Mouse (Mus musculus) liver, embryonic 12.5 days (tissue): Measurements from ENCODE around the gene D6Ertd527e. TPM values are rescaled to one million over a fixed set of nuclear protein-coding genes. Genes with fewer than 3 reads are reported as not detected.

Experiments used
- ATAC-seq: fragments of 200-750 bp; cut with Nextera tagmentation; 2 replicates; pipeline ENCODE4 v1.8.0; 2017; ENCODE audit warnings: moderate number of reproducible peaks, mild to moderate bottlenecking, moderate library complexity
- H3K27ac ChIP-seq: fragments of 300-500 bp; sonication (generic); 2 replicates; pipeline ENCODE4 v1.5.1; 2016; ENCODE audit warnings: mild to moderate bottlenecking
- H3K27me3 ChIP-seq: fragments of 300-500 bp; sonication (generic); replicated peaks from 2 replicates; pipeline ENCODE4 v1.6.1; 2016; ENCODE audit warnings: mild to moderate bottlenecking, moderate library complexity
- H3K36me3 ChIP-seq: fragments of 300-500 bp; sonication (generic); 2 replicates; pipeline ENCODE4 v1.6.1; 2016; ENCODE audit warnings: mild to moderate bottlenecking, moderate library complexity
- H3K4me1 ChIP-seq: fragments of 300-500 bp; sonication (generic); 2 replicates; pipeline ENCODE4 v1.6.1; 2016
- H3K4me2 ChIP-seq: fragments of 300-500 bp; sonication (generic); 2 replicates; pipeline ENCODE4 v1.6.1; 2016; ENCODE audit warnings: mild to moderate bottlenecking, moderate library complexity
- H3K4me3 ChIP-seq: fragments of 300-500 bp; sonication (generic); 2 replicates; pipeline ENCODE4 v1.5.1; 2016; ENCODE audit warnings: mild to moderate bottlenecking, moderate library complexity
- H3K9ac ChIP-seq: fragments of 300-500 bp; sonication (generic); 2 replicates; pipeline ENCODE4 v1.6.1; 2016; ENCODE audit warnings: mild to moderate bottlenecking, moderate library complexity
- H3K9me3 ChIP-seq: fragments of 300-500 bp; sonication (generic); replicated peaks from 2 replicates; pipeline ENCODE4 v1.6.1; 2016; ENCODE audit warnings: mild to moderate bottlenecking, moderate library complexity
- WGBS: fragments of 180-500 bp; shearing (Covaris S2); methylation state at CpG from one replicate; pipeline ENCODE4 v1.1.7; 2016; ENCODE audit not compliant: insufficient replicate concordance; 5-methylcytosine and 5-hydroxymethylcytosine counted together
- polyA plus RNA-seq: library from polyadenylated mRNA; unstranded; fragments of >200 nt; fragmentation: Nextera tagmentation; extraction: Ambion mirVana; gene quantifications from 2 replicates; pipeline ENCODE4 v1.2.1, GENCODE M21; 2016

Gene D6Ertd527e
- polyA plus RNA-seq, 1 experiment from 2014 or later: 0.08 TPM

GRCm38 (mm10) chr6:87115981-87116380, 11.4 kb downstream of the D6Ertd527e start:
- H3K4me2 ChIP-seq: no peak overlapping the region
- H3K9ac ChIP-seq: no peak overlapping the region
- no peak overlapping the region for H3K4me3 ChIP-seq
- H3K27me3 ChIP-seq: peaks cover 10% of the 10 kb centered on the region; the same call in 1 of the 2 replicates
- H3K27ac ChIP-seq: no peak overlapping the region
- 70% methylated on average over 2 of the region's 2 CpGs for WGBS
- no peaks in the 10 kb centered on the region for H3K4me1 ChIP-seq
- H3K9me3 ChIP-seq: 0 out of 2 replicates have a peak, but pooled peaks cover 3% of the 10 kb centered on the region
- no peak for ATAC-seq
- no peaks in the 10 kb centered on the region for H3K36me3 ChIP-seq

GRCm38 (mm10) chr6:87116596-87116995, 12.1 kb downstream of the D6Ertd527e start:
- Histone ChIP-seq H3K4me2 (no peak overlapping the region), H3K4me1 (no peaks in the 10 kb centered on the region), H3K36me3 (no peaks in the 10 kb centered on the region), H3K4me3 (no peak overlapping the region), H3K9me3 (0 out of 2 replicates have a peak, but pooled peaks cover 3% of the 10 kb centered on the region), H3K27ac (no peak overlapping the region), H3K27me3 (peaks cover 5% of the 10 kb centered on the region; the same call in 1 of the 2 replicates), H3K9ac (no peak overlapping the region)
- WGBS: 69% methylated on average over 7 of the region's 7 CpGs
- ATAC-seq: no peak

DNA sequence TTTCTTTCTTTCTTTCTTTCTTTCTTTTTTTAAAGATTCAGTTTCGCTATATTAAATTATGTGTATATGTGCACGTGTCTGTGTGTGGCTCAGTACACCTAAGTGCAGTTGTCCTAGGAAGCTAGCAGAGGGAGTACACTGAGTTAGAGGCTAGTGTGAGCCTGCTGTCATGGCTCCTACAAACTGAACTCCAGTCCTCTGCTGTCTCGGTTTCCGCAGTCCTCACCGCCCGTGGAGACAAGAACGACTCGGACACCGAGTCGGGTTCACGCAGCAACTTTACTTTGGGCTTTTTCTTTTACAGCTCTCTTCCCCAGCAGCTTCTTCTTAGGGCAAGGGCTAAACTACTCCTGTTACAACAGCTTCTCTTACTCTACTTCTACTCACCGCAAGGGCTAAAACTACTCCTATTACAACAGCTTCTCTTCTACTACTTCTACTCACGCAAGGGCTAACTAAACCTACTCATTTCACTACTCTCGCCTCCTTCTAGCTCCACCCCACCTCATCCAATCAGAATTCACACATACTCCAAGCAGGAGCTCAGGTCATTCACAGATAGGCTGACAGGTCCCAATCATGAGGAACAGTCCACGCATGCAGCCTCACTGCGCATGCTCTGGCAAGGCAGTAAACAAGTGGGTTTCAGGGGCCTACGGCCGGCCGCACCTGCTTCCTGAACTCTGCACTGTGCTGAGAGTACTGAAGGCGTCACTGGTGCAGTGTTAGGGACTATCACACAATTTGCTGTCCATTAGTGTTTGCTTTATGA, 14.7 kb downstream of the D6Ertd527e start:
- no peak overlapping the region for H3K4me3 ChIP-seq
- WGBS: 71% methylated on average over 20 of the region's 20 CpGs
- H3K4me1 ChIP-seq: no peaks in the 10 kb centered on the region
- 0 out of 2 replicates have a peak, but pooled peaks cover 3% of the 10 kb centered on the region for H3K9me3 ChIP-seq
- H3K27ac ChIP-seq: no peak overlapping the region
- ATAC-seq: peak; percentile 67
- no peak overlapping the region for H3K9ac ChIP-seq
- H3K36me3 ChIP-seq: no peaks in the 10 kb centered on the region
- no peaks in the 10 kb centered on the region; the same call in 1 of the 2 replicates for H3K27me3 ChIP-seq
- 0 out of 2 replicates have a peak overlapping the region, but pooled peaks have one; percentile 5 for H3K4me2 ChIP-seq

- Histone ChIP-seq H3K4me1 (no peaks in the 10 kb centered on the region), H3K4me3 (no peak overlapping the region), H3K36me3 (no peaks in the 10 kb centered on the region), H3K27me3 (no peaks in the 10 kb centered on the region; the same call in 1 of the 2 replicates), H3K4me2 (no peak overlapping the region), H3K27ac (no peak overlapping the region), H3K9me3 (0 out of 2 replicates have a peak, but pooled peaks cover 3% of the 10 kb centered on the region), H3K9ac (no peak overlapping the region)
- WGBS: 76% methylated on average over 4 of the region's 4 CpGs
- ATAC-seq: peak; percentile 32; the same call in 1 of the 2 replicates
Observed at GRCm38 (mm10) chr6:87119975-87120374, 15.4 kb downstream of the D6Ertd527e start.

GRCm38 (mm10) chr6:87120661-87121060, 16.1 kb downstream of the D6Ertd527e start:
- no peaks in the 10 kb centered on the region for H3K36me3 ChIP-seq
- H3K4me3 ChIP-seq: no peak overlapping the region
- H3K9ac ChIP-seq: no peak overlapping the region
- no peaks in the 10 kb centered on the region for H3K4me1 ChIP-seq
- H3K27me3 ChIP-seq: no peaks in the 10 kb centered on the region; the same call in 1 of the 2 replicates
- no peak overlapping the region for H3K27ac ChIP-seq
- H3K9me3 ChIP-seq: 0 out of 2 replicates have a peak, but pooled peaks cover 3% of the 10 kb centered on the region
- WGBS: 70% methylated on average over 6 of the region's 6 CpGs
- no peak overlapping the region for H3K4me2 ChIP-seq
- ATAC-seq: no peak

DNA sequence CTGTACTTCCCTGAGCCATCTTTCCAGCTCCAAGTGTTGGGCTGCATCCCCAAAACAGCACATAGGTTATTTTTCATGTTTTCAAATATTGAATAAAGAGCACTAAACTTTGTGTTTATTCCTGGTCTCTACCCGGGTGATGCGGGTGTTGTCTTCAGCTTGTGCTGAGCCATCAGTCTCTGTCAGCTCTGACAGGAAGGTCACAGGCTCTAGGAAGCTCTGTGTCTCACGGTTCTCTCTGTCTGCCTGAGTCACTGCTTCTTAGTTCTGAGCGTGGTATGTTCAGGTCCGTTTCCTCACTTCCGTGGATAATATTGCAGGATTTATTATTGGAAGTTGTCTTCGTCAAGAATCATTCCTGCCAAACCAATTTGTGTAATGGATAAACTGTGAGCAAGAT, 17.4 kb downstream of the D6Ertd527e start:
- Histone ChIP-seq H3K4me1 (peaks cover under 1% of the 10 kb centered on the region; the same call in 1 of the 2 replicates), H3K36me3 (no peaks in the 10 kb centered on the region), H3K4me2 (no peak overlapping the region), H3K4me3 (no peak overlapping the region), H3K27ac (no peak overlapping the region), H3K9me3 (0 out of 2 replicates have a peak, but pooled peaks cover 3% of the 10 kb centered on the region), H3K9ac (no peak overlapping the region), H3K27me3 (no peaks in the 10 kb centered on the region)
- 66% methylated on average over 7 of the region's 7 CpGs for WGBS
- no peak for ATAC-seq

GRCm38 (mm10) chr6:87123406-87123805, 18.9 kb downstream of the D6Ertd527e start:
- Histone ChIP-seq H3K4me3 (no peak overlapping the region), H3K9ac (no peak overlapping the region), H3K4me1 (peaks cover 9% of the 10 kb centered on the region; the same call in 1 of the 2 replicates), H3K9me3 (0 out of 2 replicates have a peak, but pooled peaks cover 3% of the 10 kb centered on the region), H3K27me3 (no peaks in the 10 kb centered on the region), H3K27ac (no peak overlapping the region), H3K36me3 (no peaks in the 10 kb centered on the region), H3K4me2 (no peak overlapping the region)
- no peak for ATAC-seq
- 67% methylated on average over 6 of the region's 6 CpGs for WGBS

GRCm38 (mm10) chr6:87123973-87124372, 19.4 kb downstream of the D6Ertd527e start:
- Histone ChIP-seq H3K36me3 (no peaks in the 10 kb centered on the region), H3K27me3 (no peaks in the 10 kb centered on the region), H3K9ac (no peak overlapping the region), H3K4me2 (no peak overlapping the region), H3K4me3 (no peak overlapping the region), H3K27ac (no peak overlapping the region), H3K4me1 (peaks cover 9% of the 10 kb centered on the region; the same call in 1 of the 2 replicates), H3K9me3 (0 out of 2 replicates have a peak, but pooled peaks cover 3% of the 10 kb centered on the region)
- WGBS: 80% methylated on average over 4 of the region's 4 CpGs
- ATAC-seq: no peak

- Histone ChIP-seq H3K9ac (no peak overlapping the region), H3K27me3 (no peaks in the 10 kb centered on the region), H3K36me3 (no peaks in the 10 kb centered on the region), H3K4me2 (no peak overlapping the region), H3K27ac (no peak overlapping the region), H3K4me1 (peaks cover 9% of the 10 kb centered on the region; the same call in 1 of the 2 replicates), H3K9me3 (peaks cover 8% of the 10 kb centered on the region; the same call in 1 of the 2 replicates), H3K4me3 (no peak overlapping the region)
- ATAC-seq: no peak
- 55% methylated on average over 8 of the region's 8 CpGs for WGBS
Observed at GRCm38 (mm10) chr6:87127049-87127753, 22.7 kb downstream of the D6Ertd527e start.

GRCm38 (mm10) chr6:87129861-87130260, 25.3 kb downstream of the D6Ertd527e start:
- H3K4me2 ChIP-seq: no peak overlapping the region
- H3K27ac ChIP-seq: no peak overlapping the region
- H3K36me3 ChIP-seq: no peaks in the 10 kb centered on the region
- H3K4me1 ChIP-seq: peaks cover 9% of the 10 kb centered on the region; the same call in 1 of the 2 replicates
- no peak for ATAC-seq
- peaks cover 8% of the 10 kb centered on the region; the same call in 1 of the 2 replicates for H3K9me3 ChIP-seq
- H3K9ac ChIP-seq: no peak overlapping the region
- H3K27me3 ChIP-seq: peaks cover 1% of the 10 kb centered on the region; the same call in 1 of the 2 replicates
- H3K4me3 ChIP-seq: no peak overlapping the region
- 75% methylated on average over 8 of the region's 8 CpGs for WGBS

GRCm38 (mm10) chr6:87130628-87131027, 26.1 kb downstream of the D6Ertd527e start:
- ATAC-seq: no peak
- Histone ChIP-seq H3K36me3 (no peaks in the 10 kb centered on the region), H3K9me3 (peaks cover 8% of the 10 kb centered on the region; the same call in 1 of the 2 replicates), H3K27me3 (peaks cover 5% of the 10 kb centered on the region; the same call in 1 of the 2 replicates), H3K4me1 (peaks cover 9% of the 10 kb centered on the region; the same call in 1 of the 2 replicates), H3K9ac (no peak overlapping the region), H3K4me2 (no peak overlapping the region), H3K4me3 (no peak overlapping the region), H3K27ac (no peak overlapping the region)
- 69% methylated on average over 7 of the region's 7 CpGs for WGBS
